Mouse (Mus musculus) CH12F3 (cell line): ENCODE measurements around the gene Rtn2.

Experiments used
- in situ Hi-C: fragments of 300-500 bp; cut with MboI; formaldehyde crosslinking; loops from 2 replicates; pipeline ENCODE4 v1.14.3; 2020; ENCODE audit warnings: low sequenced_read_pairs

The Rtn2 gene

GRCm38 (mm10) chr7:19300501-19301421, 18.3 kb downstream of the Rtn2 start:
- in situ Hi-C loops: no loop called here

- in situ Hi-C loops: no loop called here
Observed at GRCm38 (mm10) chr7:19301461-19302263, 19.2 kb downstream of the Rtn2 start.

GRCm38 (mm10) chr7:19302264-19303045, 20.0 kb downstream of the Rtn2 start:
- in situ Hi-C loops: no loop called here

GRCm38 (mm10) chr7:19303046-19303305, 20.6 kb downstream of the Rtn2 start:
- in situ Hi-C loops: no loop called here

GRCm38 (mm10) chr7:19303770-19304169, 21.3 kb downstream of the Rtn2 start:
- in situ Hi-C loops: no loop called here

- in situ Hi-C loops: loop anchor here (5.0 kb wide), 1 partner anchor 38 kb away; the partner anchor contains the start of gene Ercc1
Observed at GRCm38 (mm10) chr7:19304501-19305412, 22.3 kb downstream of the Rtn2 start.

GRCm38 (mm10) chr7:19305413-19305735, 22.9 kb downstream of the Rtn2 start:
- in situ Hi-C loops: loop anchor here (5.0 kb wide), 1 partner anchor 37 kb away; the partner anchor contains the start of gene Ercc1

- in situ Hi-C loops: loop anchor here (5.0 kb wide), 1 partner anchor 36 kb away; the partner anchor contains the start of gene Ercc1
Observed at GRCm38 (mm10) chr7:19305796-19306765, 23.7 kb downstream of the Rtn2 start.

- in situ Hi-C loops: loop anchor here (5.0 kb wide), 1 partner anchor 35 kb away; the partner anchor contains the start of gene Ercc1
Observed at GRCm38 (mm10) chr7:19306819-19307738, 24.7 kb downstream of the Rtn2 start.

- in situ Hi-C loops: loop anchor here (5.0 kb wide), 1 partner anchor 34 kb away; the partner anchor contains the start of gene Ercc1
Observed at GRCm38 (mm10) chr7:19307739-19308453, 25.5 kb downstream of the Rtn2 start.

- in situ Hi-C loops: loop anchor here (5.0 kb wide), 1 partner anchor 34 kb away; the partner anchor contains the start of gene Ercc1
Observed at GRCm38 (mm10) chr7:19308454-19309277, 26.2 kb downstream of the Rtn2 start.

GRCm38 (mm10) chr7:19309278-19309883, 27.0 kb downstream of the Rtn2 start:
- in situ Hi-C loops: loop anchor here (5.0 kb wide), 1 partner anchor 33 kb away; the partner anchor contains the start of gene Ercc1

- in situ Hi-C loops: loop anchor here (5.0 kb wide), 1 partner anchor 32 kb away; the partner anchor contains the start of gene Ercc1
Observed at GRCm38 (mm10) chr7:19309884-19310641, 27.6 kb downstream of the Rtn2 start, which contains the start of gene Fosb. Gene Fosb, minus strand, starts transcription at chr7:19310051.

GRCm38 (mm10) chr7:19311991-19312390, 29.6 kb downstream of the Rtn2 start:
- in situ Hi-C loops: no loop called here

GRCm38 (mm10) chr7:19314033-19314432, 31.6 kb downstream of the Rtn2 start:
- in situ Hi-C loops: no loop called here
